Mouse (Mus musculus) MEL (cell line): Measurements from ENCODE around the gene Gsta2. TPM values are rescaled to one million over a fixed set of nuclear protein-coding genes. Genes with fewer than 3 reads are reported as not detected.
"Not testable (repeated sequence)": the region's sequence is repeated elsewhere in the genome, so short reads cannot be mapped to it uniquely, and the experiment has no call there.

ENCODE experiments used
- DNase-seq: peaks from one replicate; pipeline ENCODE4 v3.0.0; 2011; ENCODE audit warnings: low read depth, low spot score
- H3K27ac ChIP-seq: 2 replicates; pipeline ENCODE4 v1.5.1; 2012; ENCODE audit warnings: low read depth, mild to moderate bottlenecking, control low read depth, low read length, moderate library complexity; ENCODE audit not compliant: control insufficient read depth
- H3K27me3 ChIP-seq, 2 experiments: fragments of 150-350 bp in 1 of 2; sonication (generic) in 1 of 2; 2 replicates each; pipeline ENCODE4 v1.6.1; 2012; ENCODE audit warnings: low read length in 2 of 2, mild to moderate bottlenecking in 2 of 2, improper control_type of control experiment in 1 of 2, moderate library complexity in 1 of 2; ENCODE audit not compliant: insufficient read depth in 2 of 2, control insufficient read depth in 1 of 2
- H3K36me3 ChIP-seq, 2 experiments: 2 replicates each; pipeline ENCODE4 v1.6.1; 2012 to 2014; ENCODE audit warnings: low read length in 2 of 2, improper control_type of control experiment in 1 of 2, inconsistent platforms in 1 of 2, mild to moderate bottlenecking in 1 of 2; ENCODE audit not compliant: insufficient read depth in 2 of 2, control insufficient read depth in 1 of 2
- H3K4me1 ChIP-seq, 2 experiments: fragments of 150-350 bp in 1 of 2; sonication (generic) in 1 of 2; 2 replicates each; pipeline ENCODE4 v1.6.1; 2012; ENCODE audit warnings: low read length in 2 of 2, improper control_type of control experiment in 1 of 2, mild to moderate bottlenecking in 1 of 2; ENCODE audit not compliant: insufficient read depth in 2 of 2, control insufficient read depth in 1 of 2
- H3K4me3 ChIP-seq, 2 experiments: fragments of 150-350 bp in 1 of 2; sonication (generic) in 1 of 2; 2 replicates each; pipeline ENCODE4 v1.5.1; 2012; ENCODE audit warnings: low read depth in 2 of 2, low read length in 2 of 2, mild to moderate bottlenecking in 2 of 2, moderate library complexity in 2 of 2, control low read depth in 1 of 2, improper control_type of control experiment in 1 of 2; ENCODE audit not compliant: control insufficient read depth in 1 of 2, insufficient read depth in 1 of 2
- H3K79me2 ChIP-seq: 2 replicates; pipeline ENCODE4 v1.6.1; 2012; ENCODE audit warnings: mild to moderate bottlenecking, low read length, moderate library complexity; ENCODE audit not compliant: control insufficient read depth, poor library complexity, insufficient read depth
- H3K9ac ChIP-seq: 2 replicates; pipeline ENCODE4 v1.6.1; 2012; ENCODE audit warnings: low read depth, mild to moderate bottlenecking, control low read depth, low read length, moderate library complexity; ENCODE audit not compliant: control insufficient read depth, poor library complexity, severe bottlenecking
- H3K9me3 ChIP-seq: fragments of 150-350 bp; sonication (generic); replicated peaks from 2 replicates; pipeline ENCODE4 v1.6.1; 2012; ENCODE audit warnings: mild to moderate bottlenecking, low read length, improper control_type of control experiment, moderate library complexity; ENCODE audit not compliant: insufficient read depth
- CTCF ChIP-seq, 3 experiments: IDR thresholded peaks in 2 of 3; conservative IDR thresholded peaks in 1 of 3; 2 replicates each; pipeline ENCODE4 v1.5.1; 2011 to 2012; ENCODE audit warnings: low read length in 3 of 3, low read depth in 2 of 3, mild to moderate bottlenecking in 2 of 3, improper control_type of control experiment in 1 of 3, inconsistent platforms in 1 of 3, mixed read lengths in 1 of 3, moderate library complexity in 1 of 3; ENCODE audit not compliant: control insufficient read depth in 1 of 3, insufficient read depth in 1 of 3, poor library complexity in 1 of 3, severe bottlenecking in 1 of 3
- RAD21 ChIP-seq: IDR thresholded peaks from 2 replicates; pipeline ENCODE4 v1.6.1; 2011; ENCODE audit warnings: mild to moderate bottlenecking, low read depth, low read length, improper control_type of control experiment
- SMC3 ChIP-seq: IDR thresholded peaks from 2 replicates; pipeline ENCODE4 v1.6.1; 2011; ENCODE audit warnings: low read depth, low read length, improper control_type of control experiment
- polyA plus RNA-seq, 2 experiments: library from polyadenylated mRNA; stranded (reverse) in 1 of 2; unstranded in 1 of 2; fragments of >175 nt in 1 of 2; fragments of >200 nt in 1 of 2; gene quantifications; 2 replicates each; pipeline versions ENCODE4 v1.2.1 to v1.2.4; 2012; ENCODE audit warnings: low replicate concordance in 2 of 2, low read depth in 1 of 2; ENCODE audit not compliant: insufficient read length in 2 of 2, insufficient read depth in 1 of 2, missing spikeins in 1 of 2
- total RNA-seq: library from RNA; depleted of rRNA; stranded (reverse); fragments of 300-350 nt; gene quantifications from 2 replicates; pipeline ENCODE4 v1.2.3, GENCODE M21; 2012

The Gsta2 gene
- total and polyA plus RNA-seq, 3 experiments, result not detected

- not testable (repeated sequence) for H3K27ac ChIP-seq, H3K9ac ChIP-seq, H3K9me3 ChIP-seq, H3K79me2 ChIP-seq, H3K27me3 ChIP-seq, H3K36me3 ChIP-seq, H3K4me3 ChIP-seq, H3K4me1 ChIP-seq
- peak; percentile 56 for TF ChIP-seq SMC3
- TF ChIP-seq CTCF (IDR thresholded peaks at IDR 0.05 in 2 of 3, conservative IDR thresholded peaks at IDR 0.05 in 1 of 3; ENCODE audit: control insufficient read depth in 1 of 3, insufficient read depth in 1 of 3, low read depth in 2 of 3, low read length in 3 of 3, poor library complexity in 1 of 3, severe bottlenecking in 1 of 3), result peak; percentile 67 to 78 (median 70)
- TF ChIP-seq RAD21, result peak; percentile 33
- peak; percentile 59 for DNase-seq
Measured at GRCm38 (mm10) chr9:78296089-78296488, 59.5 kb downstream of the Gsta2 start.

- not testable (repeated sequence) for H3K27me3 ChIP-seq, H3K9me3 ChIP-seq, H3K9ac ChIP-seq, H3K4me3 ChIP-seq, DNase-seq, H3K79me2 ChIP-seq, H3K4me1 ChIP-seq, H3K36me3 ChIP-seq, H3K27ac ChIP-seq
Measured at GRCm38 (mm10) chr9:78294781-78295180, 60.8 kb downstream of the Gsta2 start.

GRCm38 (mm10) chr9:78293683-78294082 lies 61.9 kb downstream of the Gsta2 start:
- not testable (repeated sequence) for H3K36me3 ChIP-seq, H3K4me3 ChIP-seq, H3K9me3 ChIP-seq, H3K79me2 ChIP-seq, H3K27ac ChIP-seq, DNase-seq, H3K27me3 ChIP-seq, H3K4me1 ChIP-seq, H3K9ac ChIP-seq

GRCm38 (mm10) chr9:78292462-78292861 lies 63.1 kb downstream of the Gsta2 start:
- not testable (repeated sequence) for H3K27ac ChIP-seq, H3K79me2 ChIP-seq, H3K36me3 ChIP-seq

GRCm38 (mm10) chr9:78289723-78290122 lies 65.9 kb downstream of the Gsta2 start, which contains the start of gene Gm10639:
Gene Gm10639 (plus strand): TSS chr9:78289923.
- H3K27ac ChIP-seq, DNase-seq, H3K4me3 ChIP-seq, H3K36me3 ChIP-seq, H3K9ac ChIP-seq, H3K4me1 ChIP-seq, H3K79me2 ChIP-seq, H3K27me3 ChIP-seq, H3K9me3 ChIP-seq: not testable (repeated sequence)

More at GRCm38 (mm10) chr9:78292462-78292861, 63.1 kb downstream of the Gsta2 start:
- H3K4me3 ChIP-seq, H3K4me1 ChIP-seq, H3K27me3 ChIP-seq, H3K9me3 ChIP-seq, H3K9ac ChIP-seq, DNase-seq: not testable (repeated sequence)

GRCm38 (mm10) chr9:78289063-78289462 lies 66.5 kb downstream of the Gsta2 start:
- not testable (repeated sequence) for H3K27ac ChIP-seq, H3K4me1 ChIP-seq, H3K27me3 ChIP-seq, H3K9me3 ChIP-seq, DNase-seq, H3K9ac ChIP-seq, H3K36me3 ChIP-seq, H3K79me2 ChIP-seq, H3K4me3 ChIP-seq

- not testable (repeated sequence) for H3K36me3 ChIP-seq, H3K27me3 ChIP-seq, DNase-seq, H3K79me2 ChIP-seq, H3K9me3 ChIP-seq, H3K4me1 ChIP-seq, H3K27ac ChIP-seq, H3K9ac ChIP-seq, H3K4me3 ChIP-seq
Measured at GRCm38 (mm10) chr9:78282002-78282711, 73.4 kb downstream of the Gsta2 start.
